Mouse (Mus musculus): ENCODE data around the gene Sirpb1a.
"Not testable (repeated sequence)": the region's sequence is repeated elsewhere in the genome, so short reads cannot be mapped to it uniquely, and the experiment has no call there.

Gene Sirpb1a

GRCm38 (mm10) chr3:15426447-15426846 is at the start of gene Sirpb1a:
Gene Sirpb1a (minus strand): TSS chr3:15426520.
- in situ Hi-C loops (cut with MboI, MseI) = loop anchor here in 1 of 2 experiments (5.0 kb wide), 1 partner anchor 151 kb away; the partner anchor contains the start of gene Sirpb1b

GRCm38 (mm10) chr3:15474831-15475230 is 48.5 kb upstream of the Sirpb1a start:
- in situ Hi-C loops (cut with MboI, MseI) = not testable (repeated sequence)

- in situ Hi-C loops (cut with MboI, MseI) = not testable (repeated sequence)
Measured at GRCm38 (mm10) chr3:15470158-15470557, 43.8 kb upstream of the Sirpb1a start.

- in situ Hi-C loops (cut with MboI, MseI) = not testable (repeated sequence)
Measured at GRCm38 (mm10) chr3:15443936-15444335, 17.6 kb upstream of the Sirpb1a start.

- in situ Hi-C loops (cut with MboI, MseI) = loop anchor here in 1 of 2 experiments (5.0 kb wide), 1 partner anchor 142 kb away; no protein-coding TSS in a partner anchor
Measured at GRCm38 (mm10) chr3:15439844-15440243, 13.5 kb upstream of the Sirpb1a start.

GRCm38 (mm10) chr3:15427917-15428316 is 1.6 kb upstream of the Sirpb1a start:
- in situ Hi-C loops (cut with MboI, MseI) = loop anchor here in 1 of 2 experiments (5.0 kb wide), 1 partner anchor 149 kb away; the partner anchor contains the start of gene Sirpb1b

- in situ Hi-C loops (cut with MboI, MseI) = loop anchor here in 1 of 2 experiments (5.0 kb wide), 1 partner anchor 427 kb away; no protein-coding TSS in a partner anchor
Measured at GRCm38 (mm10) chr3:15355690-15356089, 70.6 kb downstream of the Sirpb1a start.

GRCm38 (mm10) chr3:15350318-15350717 is 76.0 kb downstream of the Sirpb1a start:
- in situ Hi-C loops (cut with MboI, MseI) = not testable (repeated sequence)

- in situ Hi-C loops (cut with MboI, MseI) = not testable (repeated sequence)
Measured at GRCm38 (mm10) chr3:15345606-15346005, 80.7 kb downstream of the Sirpb1a start.

- in situ Hi-C loops (cut with MboI, MseI) = no loop called here
Measured at GRCm38 (mm10) chr3:15340287-15340686, 86.0 kb downstream of the Sirpb1a start.

- in situ Hi-C loops (cut with MboI, MseI) = loop anchor here in 1 of 2 experiments (5.0 to 10.0 kb wide), 3 partner anchors 241 to 428 kb away; partner anchors contain the start of gene Sirpb1b
Measured at GRCm38 (mm10) chr3:15334182-15334581, 92.1 kb downstream of the Sirpb1a start.

GRCm38 (mm10) chr3:15332063-15332462 is 94.3 kb downstream of the Sirpb1a start, which contains the start of gene Gm9733:
Gene Gm9733 (minus strand): TSS chr3:15332302.
- in situ Hi-C loops (cut with MboI, MseI) = loop anchor here in 1 of 2 experiments (5.0 to 10.0 kb wide), 3 partner anchors 243 to 430 kb away; partner anchors contain the start of gene Sirpb1b

- in situ Hi-C loops (cut with MboI, MseI) = loop anchor here in 1 of 2 experiments (5.0 to 10.0 kb wide), 3 partner anchors 243 to 431 kb away; partner anchors contain the start of gene Sirpb1b
Measured at GRCm38 (mm10) chr3:15331545-15331944, 94.8 kb downstream of the Sirpb1a start.

GRCm38 (mm10) chr3:15329549-15329948 is 96.8 kb downstream of the Sirpb1a start:
- in situ Hi-C loops (cut with MboI, MseI) = loop anchor here in 1 of 2 experiments (5.0 kb wide), 1 partner anchor 278 kb away; no protein-coding TSS in a partner anchor

All from T-helper 17 cell (primary cell).